Mouse (Mus musculus) thymus, adult 2 months (tissue): ENCODE measurements around the gene Fam71f2. TPM values are rescaled to one million over a fixed set of nuclear protein-coding genes. Genes with fewer than 3 reads are reported as not detected.
A peak's percentile ranks its signal among the peaks of the same experiment; 100 is the strongest.

Source experiments
- DNase-seq: peaks from one replicate; pipeline ENCODE4 v3.0.0; 2021
- H3K27ac ChIP-seq: fragments of 200-500 bp; 2 replicates; pipeline ENCODE4 v1.5.1; 2012; ENCODE audit warnings: low read length, control low read depth; ENCODE audit not compliant: control insufficient read depth, insufficient read depth
- H3K27me3 ChIP-seq: fragments of 200-500 bp; 2 replicates; pipeline ENCODE4 v1.6.1; 2012; ENCODE audit warnings: mild to moderate bottlenecking, low read length, moderate library complexity, mixed read lengths; ENCODE audit not compliant: control insufficient read depth, insufficient read depth
- H3K36me3 ChIP-seq: fragments of 200-500 bp; 2 replicates; pipeline ENCODE4 v1.6.1; 2012; ENCODE audit warnings: mild to moderate bottlenecking, low read length, moderate library complexity; ENCODE audit not compliant: control insufficient read depth, insufficient read depth
- H3K4me1 ChIP-seq: fragments of 200-500 bp; replicated peaks from 2 replicates; pipeline ENCODE4 v1.6.1; 2012; ENCODE audit warnings: low read length; ENCODE audit not compliant: control insufficient read depth, insufficient read depth
- H3K4me3 ChIP-seq: fragments of 200-500 bp; 2 replicates; pipeline ENCODE4 v1.5.1; 2012; ENCODE audit warnings: mild to moderate bottlenecking, low read length, control low read depth, moderate library complexity; ENCODE audit not compliant: control insufficient read depth, insufficient read depth
- CTCF ChIP-seq: fragments of 200-500 bp; IDR thresholded peaks from 2 replicates; pipeline ENCODE4 v1.5.1; 2012; ENCODE audit warnings: mild to moderate bottlenecking, control low read depth, low read length, moderate library complexity, borderline replicate concordance; ENCODE audit not compliant: control insufficient read depth, poor library complexity, insufficient read depth; ENCODE audit errors: extremely low read depth
- POLR2A ChIP-seq: fragments of 200-500 bp; IDR thresholded peaks from 2 replicates; pipeline ENCODE4 v1.6.1; 2012; ENCODE audit warnings: mild to moderate bottlenecking, low read length, control low read depth, moderate library complexity; ENCODE audit not compliant: control insufficient read depth, poor library complexity, insufficient read depth; ENCODE audit errors: extremely low read depth
- WGBS: fragments of 180-500 bp; shearing (Covaris S2); methylation state at CpG from one replicate; pipeline ENCODE4 v1.1.7; 2018; 5-methylcytosine and 5-hydroxymethylcytosine counted together
- polyA plus RNA-seq: library from polyadenylated mRNA; depleted of rRNA; stranded (reverse); fragments of >200 nt; gene quantifications from 2 replicates; pipeline ENCODE4 v1.2.3, GENCODE M21; 2012

Fam71f2 gene
- polyA plus RNA-seq, 1 experiment: 2.5 TPM

- no peaks in the 10 kb centered on the region for H3K27me3 ChIP-seq
- H3K36me3 ChIP-seq: 0 out of 2 replicates have a peak, but pooled peaks cover 3% of the 10 kb centered on the region
- no peak overlapping the region; the same call in 1 of the 2 replicates for H3K27ac ChIP-seq
- DNase-seq: peak; percentile 31
- peak overlapping the region; percentile 17 for H3K4me3 ChIP-seq
- 2% methylated on average over 8 of the region's 8 CpGs for WGBS
- peaks cover 16% of the 10 kb centered on the region for H3K4me1 ChIP-seq
- TF ChIP-seq POLR2A (no peak), CTCF (no peak)
These were observed 8.4 kb upstream of the Fam71f2 start for GRCm38 (mm10) chr6:29270961-29271360.

DNA sequence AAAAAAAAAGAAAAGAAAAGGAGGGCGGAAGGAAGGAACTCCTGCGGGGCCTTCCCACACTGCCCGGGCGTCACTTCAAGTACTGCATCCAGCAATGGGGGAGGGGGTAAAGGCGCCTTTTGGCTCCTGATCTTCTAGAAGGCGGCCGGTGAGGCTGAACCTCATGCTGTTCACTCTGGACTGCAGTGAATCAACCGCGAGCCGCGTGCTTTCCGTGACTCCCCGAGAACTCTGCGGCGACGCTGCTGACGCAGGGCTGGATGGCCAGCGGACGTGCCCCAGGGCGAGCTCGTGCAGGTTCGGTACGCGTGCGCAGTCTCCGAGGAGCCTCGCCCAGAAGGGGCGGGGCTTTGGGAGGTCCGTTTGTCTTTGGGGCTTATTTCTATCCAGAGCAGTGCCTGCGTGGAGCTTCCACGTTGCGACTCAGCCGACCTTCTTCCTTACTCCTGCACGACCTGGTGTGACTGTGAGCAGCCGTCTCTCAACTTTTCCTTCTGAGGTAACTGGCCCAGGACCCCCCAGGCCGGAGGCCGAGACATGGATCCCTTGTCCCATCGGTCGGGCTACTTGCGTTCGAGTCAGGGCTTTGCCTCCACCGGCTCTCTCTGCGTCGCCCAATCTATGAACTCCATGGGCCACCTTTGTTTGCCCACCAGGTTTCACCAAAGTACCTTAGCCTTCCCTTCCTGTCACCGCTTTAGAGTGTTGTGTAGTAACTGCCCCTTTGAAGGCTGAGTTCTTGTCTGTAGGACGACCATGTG, 6.9 kb upstream of the Fam71f2 start, which contains the start of gene Hilpda:
Gene Hilpda (plus strand): TSS at position 177 of the 761 bp plus-strand sequence.
- peak within 1 kb of the TSS; percentile 54; the same call in 1 of the 2 replicates for H3K27ac ChIP-seq
- 0 out of 2 replicates have a peak, but pooled peaks cover 3% of the 10 kb centered on the region for H3K36me3 ChIP-seq
- peak within 1 kb of the TSS; percentile 78 for H3K4me3 ChIP-seq
- peaks cover 16% of the 10 kb centered on the region for H3K4me1 ChIP-seq
- under 1% methylated on average over 46 of the region's 46 CpGs for WGBS
- peak; percentile 87 for DNase-seq
- TF ChIP-seq CTCF (0 out of 2 replicates have a peak, but pooled peaks have one; percentile 34), POLR2A (peak; percentile 84; the same call in 1 of the 2 replicates)
- H3K27me3 ChIP-seq: no peaks in the 10 kb centered on the region

- H3K4me3 ChIP-seq: no peak overlapping the region
- no peak for DNase-seq
- TF ChIP-seq POLR2A (no peak), CTCF (no peak)
These were observed 2.6 kb upstream of the Fam71f2 start for GRCm38 (mm10) chr6:29276746-29277145.

GRCm38 (mm10) chr6:29278513-29279267, 703 bp upstream of the Fam71f2 start:
- 0 out of 2 replicates have a peak, but pooled peaks cover 3% of the 10 kb centered on the region for H3K36me3 ChIP-seq
- no peak overlapping the region for H3K27ac ChIP-seq
- TF ChIP-seq POLR2A (no peak), CTCF (no peak)
- H3K27me3 ChIP-seq: no peaks in the 10 kb centered on the region
- H3K4me1 ChIP-seq: 0 out of 2 replicates have a peak, but pooled peaks cover 3% of the 10 kb centered on the region
- H3K4me3 ChIP-seq: no peak overlapping the region
- WGBS: 52% methylated on average over 8 of the region's 8 CpGs
- peak; percentile 35 for DNase-seq

More at GRCm38 (mm10) chr6:29276746-29277145, 2.6 kb upstream of the Fam71f2 start:
- Histone ChIP-seq H3K27me3 (no peaks in the 10 kb centered on the region), H3K27ac (no peak overlapping the region), H3K36me3 (0 out of 2 replicates have a peak, but pooled peaks cover 3% of the 10 kb centered on the region), H3K4me1 (peaks cover 6% of the 10 kb centered on the region)
- over 99% methylated on average over 5 of the region's 5 CpGs for WGBS

DNA sequence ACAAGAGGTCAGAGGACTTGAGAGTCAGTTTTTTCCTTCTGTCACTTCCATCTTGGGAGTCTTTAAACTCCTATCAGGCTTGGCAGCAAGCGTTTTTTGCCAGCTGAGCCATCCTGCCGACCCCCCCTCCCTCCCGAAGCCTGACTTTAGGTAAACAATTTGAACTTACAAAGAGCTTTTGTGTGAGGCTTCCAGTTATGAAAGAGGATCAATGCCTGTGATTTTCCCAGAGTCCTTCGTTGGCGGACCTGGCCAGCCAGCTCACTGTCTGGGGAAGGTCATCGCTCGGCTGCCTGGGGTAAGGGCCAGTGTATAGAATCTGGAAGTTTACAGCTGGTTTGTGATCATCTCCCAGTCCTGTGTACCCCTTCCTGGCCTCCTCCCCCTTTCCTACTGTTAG, 1.3 kb downstream of the Fam71f2 start:
- Histone ChIP-seq H3K27me3 (no peaks in the 10 kb centered on the region), H3K27ac (no peak overlapping the region), H3K4me1 (no peaks in the 10 kb centered on the region), H3K4me3 (no peak overlapping the region), H3K36me3 (no peaks in the 10 kb centered on the region)
- WGBS: 94% methylated on average over 7 of the region's 7 CpGs
- no peak for DNase-seq
- TF ChIP-seq POLR2A (no peak), CTCF (no peak)

DNA sequence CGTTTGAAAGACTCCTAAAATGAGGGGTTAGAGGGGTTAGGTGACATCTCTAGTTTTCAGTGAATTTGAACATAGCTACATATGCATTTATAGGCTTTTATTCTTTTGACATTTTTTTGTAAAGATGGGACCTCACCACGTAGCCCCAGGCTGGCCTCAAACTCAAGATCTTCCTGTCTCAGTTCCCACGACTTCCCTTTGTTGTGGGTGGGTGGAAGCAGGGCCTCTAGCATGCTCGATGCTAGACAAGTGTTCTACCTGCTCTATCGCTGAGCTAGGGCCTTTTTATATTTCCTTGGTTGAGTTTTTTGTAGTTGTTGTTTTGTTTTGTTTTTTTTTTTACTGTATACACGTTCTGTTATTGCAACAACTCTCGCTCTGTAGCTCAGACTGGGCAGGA, 7.5 kb downstream of the Fam71f2 start:
- H3K27ac ChIP-seq: peak overlapping the region; percentile 26; the same call in 1 of the 2 replicates
- TF ChIP-seq CTCF (no peak), POLR2A (no peak)
- 29% methylated on average over 7 of the region's 7 CpGs for WGBS
- H3K27me3 ChIP-seq: no peaks in the 10 kb centered on the region
- H3K36me3 ChIP-seq: no peaks in the 10 kb centered on the region
- no peak overlapping the region for H3K4me3 ChIP-seq
- peaks cover 10% of the 10 kb centered on the region for H3K4me1 ChIP-seq
- DNase-seq: peak; percentile 28
